Mouse (Mus musculus): ENCODE data around the gene Ifnb1.

Gene Ifnb1

GRCm38 (mm10) chr4:88501247-88501646 is 21.3 kb downstream of the Ifnb1 start:
- no peak for DNase-seq (ENCODE audit: low spot score)

GRCm38 (mm10) chr4:88496321-88497018 is 26.1 kb downstream of the Ifnb1 start:
- DNase-seq (ENCODE audit: low spot score): no peak

GRCm38 (mm10) chr4:88489622-88490021 is 33.0 kb downstream of the Ifnb1 start:
- no peak for DNase-seq (ENCODE audit: low spot score)

- no peak for DNase-seq (ENCODE audit: low spot score)
These were observed 34.5 kb downstream of the Ifnb1 start for GRCm38 (mm10) chr4:88488107-88488506.

- no peak for DNase-seq (ENCODE audit: low spot score)
These were observed 42.4 kb downstream of the Ifnb1 start for GRCm38 (mm10) chr4:88480130-88480529.

GRCm38 (mm10) chr4:88478809-88479186 is 43.8 kb downstream of the Ifnb1 start:
- DNase-seq (ENCODE audit: low spot score): no peak

- DNase-seq (ENCODE audit: low spot score): no peak
These were observed 44.3 kb downstream of the Ifnb1 start for GRCm38 (mm10) chr4:88478177-88478808.

GRCm38 (mm10) chr4:88476511-88477210 is 45.9 kb downstream of the Ifnb1 start:
- DNase-seq (ENCODE audit: low spot score): no peak

- DNase-seq (ENCODE audit: low spot score): no peak
These were observed 46.5 kb downstream of the Ifnb1 start for GRCm38 (mm10) chr4:88476084-88476483.

Data from urinary bladder, postnatal 10 days (tissue).